Mouse (Mus musculus) urinary bladder, postnatal 25 days (tissue): ENCODE data around the gene Atg2a.

ENCODE experiments used
- DNase-seq: peaks from one replicate; pipeline ENCODE4 v3.0.0; 2022; ENCODE audit warnings: low spot score

The Atg2a gene

GRCm38 (mm10) chr19:6247526-6248300 is 6.2 kb downstream of the Atg2a start:
- DNase-seq, result no peak

- no peak for DNase-seq
Observed at GRCm38 (mm10) chr19:6253021-6253420, 11.6 kb downstream of the Atg2a start.

- no peak for DNase-seq
Observed at GRCm38 (mm10) chr19:6260428-6260827, 19.0 kb downstream of the Atg2a start.

GRCm38 (mm10) chr19:6260946-6261345 is 19.5 kb downstream of the Atg2a start:
- DNase-seq, result no peak

GRCm38 (mm10) chr19:6261379-6261778 is 19.9 kb downstream of the Atg2a start:
- DNase-seq, result no peak

- peak; percentile 63 for DNase-seq
Observed at GRCm38 (mm10) chr19:6262222-6262621, 20.8 kb downstream of the Atg2a start.

GRCm38 (mm10) chr19:6262839-6263433 is 21.5 kb downstream of the Atg2a start:
- no peak for DNase-seq

- DNase-seq, result no peak
Observed at GRCm38 (mm10) chr19:6264200-6264599, 22.7 kb downstream of the Atg2a start.

GRCm38 (mm10) chr19:6264945-6265344 is 23.5 kb downstream of the Atg2a start:
- DNase-seq, result no peak

- no peak for DNase-seq
Observed at GRCm38 (mm10) chr19:6265727-6266182, 24.3 kb downstream of the Atg2a start.

- no peak for DNase-seq
Observed at GRCm38 (mm10) chr19:6267306-6268169, 26.1 kb downstream of the Atg2a start.

GRCm38 (mm10) chr19:6268170-6268528 is 26.7 kb downstream of the Atg2a start:
- DNase-seq, result peak; percentile 88

- DNase-seq, result no peak
Observed at GRCm38 (mm10) chr19:6268670-6269132, 27.2 kb downstream of the Atg2a start.

- DNase-seq, result no peak
Observed at GRCm38 (mm10) chr19:6269798-6270475, 28.5 kb downstream of the Atg2a start.

GRCm38 (mm10) chr19:6270661-6271060 is 29.2 kb downstream of the Atg2a start:
- no peak for DNase-seq

- no peak for DNase-seq
Observed at GRCm38 (mm10) chr19:6271206-6271605, 29.7 kb downstream of the Atg2a start.

GRCm38 (mm10) chr19:6272053-6272452 is 30.6 kb downstream of the Atg2a start:
- DNase-seq, result no peak

GRCm38 (mm10) chr19:6272738-6273137 is 31.3 kb downstream of the Atg2a start:
- DNase-seq, result no peak

- DNase-seq, result no peak
Observed at GRCm38 (mm10) chr19:6273592-6273991, 32.1 kb downstream of the Atg2a start.

- DNase-seq, result no peak
Observed at GRCm38 (mm10) chr19:6273998-6274608, 32.6 kb downstream of the Atg2a start.

- no peak for DNase-seq
Observed at GRCm38 (mm10) chr19:6275740-6276389, 34.4 kb downstream of the Atg2a start.
